Mouse (Mus musculus) stomach, postnatal 0 days (tissue): ENCODE data around the gene Phxr2. TPM values are rescaled to one million over a fixed set of nuclear protein-coding genes. Genes with fewer than 3 reads are reported as not detected.

Experiments used
- ATAC-seq: fragments of 200-750 bp; cut with Nextera tagmentation; 2 replicates; pipeline ENCODE4 v1.8.0; 2017; ENCODE audit not compliant: low FRiP score, low TSS enrichment
- DNase-seq: peaks from one replicate; pipeline ENCODE4 v3.0.0-alpha.2; 2016; ENCODE audit warnings: low spot score
- H3K27ac ChIP-seq: fragments of 300-500 bp; sonication (generic); replicated peaks from 2 replicates; pipeline ENCODE4 v1.5.1; 2014; ENCODE audit warnings: mild to moderate bottlenecking, control low read depth
- H3K27me3 ChIP-seq: fragments of 300-500 bp; sonication (generic); 2 replicates; pipeline ENCODE4 v1.6.1; 2014; ENCODE audit warnings: low read length; ENCODE audit not compliant: control insufficient read depth, insufficient read depth
- H3K36me3 ChIP-seq: fragments of 300-500 bp; sonication (generic); 2 replicates; pipeline ENCODE4 v1.6.1; 2014; ENCODE audit warnings: low read length, mixed read lengths; ENCODE audit not compliant: control insufficient read depth, insufficient read depth
- H3K4me1 ChIP-seq: fragments of 300-500 bp; sonication (generic); replicated peaks from 2 replicates; pipeline ENCODE4 v1.6.1; 2014; ENCODE audit warnings: antibody characterized with exemption; ENCODE audit not compliant: control insufficient read depth, insufficient read depth
- H3K4me2 ChIP-seq: fragments of 300-500 bp; sonication (generic); replicated peaks from 2 replicates; pipeline ENCODE4 v1.6.1; 2014; ENCODE audit warnings: low read depth, mild to moderate bottlenecking, control low read depth, moderate library complexity
- H3K4me3 ChIP-seq: fragments of 300-500 bp; sonication (generic); 2 replicates; pipeline ENCODE4 v1.5.1; 2014; ENCODE audit warnings: low read depth, low read length, control low read depth
- H3K9ac ChIP-seq: fragments of 300-500 bp; sonication (generic); 2 replicates; pipeline ENCODE4 v1.6.1; 2014; ENCODE audit warnings: mild to moderate bottlenecking, low read length, control low read depth, mixed read lengths
- H3K9me3 ChIP-seq: fragments of 300-500 bp; sonication (generic); 2 replicates; pipeline ENCODE4 v1.6.1; 2016; ENCODE audit warnings: low read length; ENCODE audit not compliant: control insufficient read depth
- CTCF ChIP-seq: IDR thresholded peaks from 2 replicates; pipeline ENCODE4 v1.5.1; 2016; ENCODE audit warnings: antibody characterized with exemption, low read depth, mild to moderate bottlenecking, moderate library complexity
- EP300 ChIP-seq: optimal IDR thresholded peaks from 2 replicates; pipeline ENCODE3; 2016; ENCODE audit warnings: antibody characterized with exemption
- WGBS: fragments of 180-500 bp; shearing (Covaris S2); extraction: QIAGEN DNeasy Blood & Tissue Kit; methylation state at CpG from one replicate; pipeline ENCODE4 v1.1.7; 2014; 5-methylcytosine and 5-hydroxymethylcytosine counted together
- polyA plus RNA-seq: library from polyadenylated mRNA; unstranded; fragments of >200 nt; fragmentation: Nextera tagmentation; extraction: Ambion mirVana; gene quantifications from 2 replicates; pipeline ENCODE4 v1.2.1, GENCODE M21; 2015

Phxr2 gene
- polyA plus RNA-seq, 1 experiment from 2014 or later = not detected

- H3K4me1 ChIP-seq = 0 out of 2 replicates have a peak, but pooled peaks cover 3% of the 10 kb centered on the region
Measured at GRCm38 (mm10) chr10:99108431-99108982, 17.6 kb downstream of the Phxr2 start.

GRCm38 (mm10) chr10:99107964-99108363, 18.2 kb downstream of the Phxr2 start, which contains the start of gene Galnt4:
TSS of gene Galnt4 (plus strand) at chr10:99108159.
- no peaks in the 10 kb centered on the region for H3K27me3 ChIP-seq
- H3K9me3 ChIP-seq = no peaks in the 10 kb centered on the region
- H3K4me3 ChIP-seq = peak within 1 kb of the TSS; percentile 93
- ATAC-seq (peak; percentile 82), DNase-seq (peak; percentile 89)
- 0% methylated on average over 22 of the region's 22 CpGs for WGBS
- peak within 1 kb of the TSS; percentile 84 for H3K9ac ChIP-seq
- H3K36me3 ChIP-seq = no peaks in the 10 kb centered on the region; the same call in 1 of the 2 replicates
- H3K4me2 ChIP-seq = peak within 1 kb of the TSS; percentile 70
- TF ChIP-seq EP300 = no peak
- peak; percentile 91 for TF ChIP-seq CTCF
- H3K4me1 ChIP-seq = 0 out of 2 replicates have a peak, but pooled peaks cover 3% of the 10 kb centered on the region
- H3K27ac ChIP-seq = peak within 1 kb of the TSS; percentile 90

More at GRCm38 (mm10) chr10:99108431-99108982, 17.6 kb downstream of the Phxr2 start:
- Histone ChIP-seq H3K9ac (peak overlapping the region; percentile 84), H3K4me3 (peak overlapping the region; percentile 93), H3K36me3 (no peaks in the 10 kb centered on the region; the same call in 1 of the 2 replicates), H3K27ac (peak overlapping the region; percentile 90), H3K27me3 (no peaks in the 10 kb centered on the region), H3K9me3 (no peaks in the 10 kb centered on the region), H3K4me2 (peak overlapping the region; percentile 70)
- WGBS = 26% methylated on average over 12 of the region's 12 CpGs
- ATAC-seq = peak; percentile 18; the same call in 1 of the 2 replicates
- TF ChIP-seq CTCF (peak; percentile 60), EP300 (no peak)
- DNase-seq = peak; percentile 45

GRCm38 (mm10) chr10:99106703-99107631, 19.2 kb downstream of the Phxr2 start, which contains the start of gene Poc1b:
TSS of gene Poc1b (plus strand) at chr10:99107036.
- H3K4me1 ChIP-seq = 0 out of 2 replicates have a peak, but pooled peaks cover 3% of the 10 kb centered on the region
- H3K4me3 ChIP-seq = peak within 1 kb of the TSS; percentile 93
- under 1% methylated on average over 83 of the region's 106 CpGs for WGBS
- H3K9ac ChIP-seq = peak within 1 kb of the TSS; percentile 84
- H3K36me3 ChIP-seq = no peaks in the 10 kb centered on the region; the same call in 1 of the 2 replicates
- H3K4me2 ChIP-seq = peak within 1 kb of the TSS; percentile 70
- DNase-seq (peak; percentile 92), ATAC-seq (peak; percentile 87)
- TF ChIP-seq EP300 (no peak), CTCF (no peak)
- H3K9me3 ChIP-seq = no peaks in the 10 kb centered on the region
- H3K27ac ChIP-seq = peak within 1 kb of the TSS; percentile 90
- no peaks in the 10 kb centered on the region for H3K27me3 ChIP-seq

GRCm38 (mm10) chr10:99106311-99106702, 19.8 kb downstream of the Phxr2 start:
- ATAC-seq (no peak), DNase-seq (no peak)
- whole genome bisulfite sequencing = 32% methylated on average over 8 of the region's 8 CpGs
- no peak overlapping the region; the same call in 1 of the 2 replicates for H3K27ac ChIP-seq
- no peaks in the 10 kb centered on the region for H3K9me3 ChIP-seq
- H3K36me3 ChIP-seq = no peaks in the 10 kb centered on the region; the same call in 1 of the 2 replicates
- peak overlapping the region; percentile 93 for H3K4me3 ChIP-seq
- H3K27me3 ChIP-seq = no peaks in the 10 kb centered on the region
- 0 out of 2 replicates have a peak, but pooled peaks cover 3% of the 10 kb centered on the region for H3K4me1 ChIP-seq
- TF ChIP-seq CTCF (no peak), EP300 (no peak)
- H3K9ac ChIP-seq = peak overlapping the region; percentile 84
- H3K4me2 ChIP-seq = peak overlapping the region; percentile 70

GRCm38 (mm10) chr10:99105522-99105921, 20.6 kb downstream of the Phxr2 start:
- H3K27me3 ChIP-seq = no peaks in the 10 kb centered on the region
- ATAC-seq (no peak), DNase-seq (no peak)
- H3K4me2 ChIP-seq = no peak overlapping the region; the same call in 1 of the 2 replicates
- H3K9ac ChIP-seq = no peak overlapping the region
- no peak overlapping the region for H3K4me3 ChIP-seq
- no peak overlapping the region for H3K27ac ChIP-seq
- no peaks in the 10 kb centered on the region; the same call in 1 of the 2 replicates for H3K36me3 ChIP-seq
- no peaks in the 10 kb centered on the region for H3K9me3 ChIP-seq
- TF ChIP-seq EP300 = no peak
- no peak for TF ChIP-seq CTCF
- H3K4me1 ChIP-seq = 0 out of 2 replicates have a peak, but pooled peaks cover 3% of the 10 kb centered on the region
- WGBS = 78% methylated on average over 3 of the region's 3 CpGs
